Mouse (Mus musculus) left cerebral cortex, adult 2 months (tissue): ENCODE measurements around the gene Stau1. TPM values are rescaled to one million over a fixed set of nuclear protein-coding genes. Genes with fewer than 3 reads are reported as not detected.

ENCODE experiments used
- DNase-seq, 2 experiments: peaks; one replicate each; pipeline ENCODE4 v3.0.0; 2021 to 2022; ENCODE audit warnings: low spot score in 2 of 2, mixed read lengths in 1 of 2; ENCODE audit errors: extremely low spot score in 1 of 2
- H3K27ac ChIP-seq: fragments of 200-600 bp; 2 replicates; pipeline ENCODE4 v1.8.1; 2022
- H3K4me3 ChIP-seq: fragments of 200-600 bp; 2 replicates; pipeline ENCODE4 v1.8.1; 2022
- CTCF ChIP-seq: fragments of 200-600 bp; IDR thresholded peaks from 2 replicates; pipeline ENCODE4 v1.8.1; 2022; ENCODE audit warnings: antibody characterized with exemption, mild to moderate bottlenecking, moderate library complexity
- intact Hi-C: fragments of 180-260 bp; cut with DNase I; formaldehyde crosslinking; loops from one replicate; pipeline ENCODE4 v1.15.1; 2025
- long read RNA-seq, 2 experiments: library from polyadenylated mRNA; stranded (forward); transcript quantifications; one replicate each; pipeline ENCODE4 v2.0.0; 2021; ENCODE audit warnings: borderline mapping rate in 2 of 2
- total RNA-seq, 2 experiments: library from RNA; stranded (reverse); gene quantifications; 2 replicates each; pipeline ENCODE4 v1.2.3; 2021

Stau1 gene
- total RNA-seq: 10 to 100 TPM; 73.3 to 77.4 TPM
- long read RNA-seq, experiment 1, transcript Stau1-209 (4 exons, 774 nt): major isoform, 21 of 72 reads
- long read RNA-seq, experiment 1, transcript Stau1-202 (12 exons, 3,569 nt): major isoform, 21 of 72 reads
- long read RNA-seq, experiment 1, transcript Stau1-204 (12 exons, 2,976 nt): minor isoform, 16 of 72 reads
- long read RNA-seq, experiment 1, partial matches to known transcripts: 6 of 72 reads
- long read RNA-seq, experiment 1, other reads (novel, unspliced or antisense): 8 of 72 reads
- long read RNA-seq, experiment 2, transcript Stau1-209 (4 exons, 774 nt): major isoform, 21 of 76 reads
- long read RNA-seq, experiment 2, transcript Stau1-204 (12 exons, 2,976 nt): minor isoform, 19 of 76 reads
- long read RNA-seq, experiment 2, transcript Stau1-202 (12 exons, 3,569 nt): major isoform, 21 of 76 reads
- long read RNA-seq, experiment 2, partial matches to known transcripts: 1 of 76 reads
- long read RNA-seq, experiment 2, other reads (novel, unspliced or antisense): 14 of 76 reads

- DNase-seq: peak; percentile 93 to 97
- TF ChIP-seq CTCF: no peak
- H3K27ac ChIP-seq: peak within 1 kb of the TSS; percentile 97
- intact Hi-C loops: loop anchor here (2.0 to 5.0 kb wide), 2 partner anchors 39 to 89 kb away; partner anchors contain the start of gene Cse1l
- peak within 1 kb of the TSS; percentile 88 for H3K4me3 ChIP-seq
Measured at GRCm38 (mm10) chr2:166995796-166996532, at the start of gene Stau1. TSS of gene Stau1 (minus strand) at chr2:166996299.

GRCm38 (mm10) chr2:167043400-167044121 is 47.5 kb upstream of the Stau1 start:
- Histone ChIP-seq H3K4me3 (no peak overlapping the region), H3K27ac (no peak overlapping the region)
- TF ChIP-seq CTCF: no peak
- no peak for DNase-seq
- intact Hi-C loops: no loop called here

DNA sequence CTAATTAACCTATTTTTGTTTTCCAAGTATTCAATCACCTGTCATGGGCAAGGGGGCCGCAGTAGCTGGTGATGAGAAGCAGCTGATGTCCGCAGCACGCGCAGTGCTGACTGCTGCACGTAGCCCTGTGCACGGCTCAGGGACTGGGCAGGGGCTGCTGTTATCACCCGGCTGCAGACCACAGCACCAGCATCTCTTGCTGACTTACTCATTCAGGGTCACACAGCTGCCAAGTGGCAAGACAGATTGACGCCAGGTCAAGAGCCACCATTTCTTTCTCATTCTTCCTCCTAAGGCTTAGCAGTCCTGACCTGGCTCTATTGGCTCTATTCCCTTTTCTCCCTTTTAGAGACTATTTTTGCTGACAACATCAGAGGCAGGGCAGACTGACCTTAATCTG is 43.3 kb upstream of the Stau1 start:
- intact Hi-C loops: no loop called here
- Histone ChIP-seq H3K4me3 (no peak overlapping the region), H3K27ac (no peak overlapping the region)
- DNase-seq: no peak
- TF ChIP-seq CTCF: no peak

GRCm38 (mm10) chr2:167038716-167039115 is 42.6 kb upstream of the Stau1 start:
- intact Hi-C loops: no loop called here
- Histone ChIP-seq H3K4me3 (no peak overlapping the region), H3K27ac (no peak overlapping the region)
- no peak for TF ChIP-seq CTCF
- DNase-seq: no peak

GRCm38 (mm10) chr2:167038297-167038696 is 42.2 kb upstream of the Stau1 start:
- Histone ChIP-seq H3K4me3 (no peak overlapping the region), H3K27ac (no peak overlapping the region)
- no peak for TF ChIP-seq CTCF
- intact Hi-C loops: no loop called here
- DNase-seq: no peak

DNA sequence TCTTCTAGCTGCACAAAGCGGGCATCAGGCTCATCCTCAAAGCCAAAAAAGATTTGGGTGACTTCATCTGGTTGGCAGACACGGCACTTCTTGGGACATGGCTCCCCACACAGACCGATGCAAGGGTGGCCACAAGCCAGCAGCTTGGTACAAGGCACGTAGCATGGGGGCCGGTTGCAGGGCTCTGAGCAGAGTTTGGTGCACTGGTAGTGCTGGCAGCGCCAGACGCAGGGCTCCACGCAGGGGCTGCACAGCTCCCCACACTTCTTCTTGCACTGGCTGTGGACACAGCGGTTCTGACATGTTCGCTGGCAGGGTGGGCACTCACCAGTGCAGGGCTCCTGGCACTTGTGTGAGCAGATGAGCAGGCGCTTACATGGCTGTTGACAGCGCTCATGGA is 41.6 kb upstream of the Stau1 start:
- no peak for TF ChIP-seq CTCF
- no peak for DNase-seq
- intact Hi-C loops: no loop called here
- no peak overlapping the region for H3K27ac ChIP-seq
- no peak overlapping the region for H3K4me3 ChIP-seq

DNA sequence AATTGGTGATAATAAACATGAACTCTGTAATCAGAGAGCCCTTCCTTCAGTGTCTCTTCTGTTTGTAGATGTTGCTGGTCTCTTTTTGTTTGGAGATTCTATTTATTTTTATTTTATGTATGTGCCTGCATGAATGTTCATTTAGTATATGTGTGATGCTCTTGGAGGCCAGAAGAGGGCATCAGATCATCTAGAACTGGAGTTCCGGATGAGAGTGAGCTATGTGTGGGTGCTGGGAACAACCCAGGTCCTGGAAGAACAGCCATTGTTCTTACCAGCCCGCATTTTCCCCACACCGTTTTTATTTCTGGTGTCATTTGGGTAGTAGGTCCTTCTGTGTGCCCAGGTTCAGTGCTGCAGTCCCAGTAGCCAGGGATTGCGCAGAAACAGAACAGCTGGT is 34.4 kb upstream of the Stau1 start:
- peak; percentile 16 for TF ChIP-seq CTCF
- intact Hi-C loops: no loop called here
- no peak for DNase-seq
- H3K27ac ChIP-seq: no peak overlapping the region
- H3K4me3 ChIP-seq: no peak overlapping the region

DNA sequence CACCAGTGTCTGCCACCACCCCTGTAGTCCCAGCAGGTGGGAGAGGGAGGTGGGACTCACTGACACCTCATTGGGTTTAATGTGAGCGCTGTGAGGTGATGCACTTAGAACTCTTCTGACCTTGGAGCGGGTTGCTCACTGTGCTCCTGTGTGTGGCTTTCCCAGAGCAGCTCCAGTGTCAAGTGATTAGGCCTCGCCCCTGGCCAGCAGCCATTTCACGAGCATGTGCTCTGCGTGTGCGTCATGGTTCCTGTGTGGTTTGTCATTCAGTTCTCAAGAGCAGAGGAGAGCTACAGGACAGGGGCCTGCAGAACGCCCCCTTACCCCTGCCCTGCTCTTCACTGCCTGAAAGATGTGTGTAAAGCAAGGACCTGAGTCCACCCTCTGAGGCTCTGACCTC is 32.5 kb upstream of the Stau1 start:
- TF ChIP-seq CTCF: no peak
- DNase-seq: no peak
- H3K27ac ChIP-seq: no peak overlapping the region

GRCm38 (mm10) chr2:167019396-167019795 is 23.3 kb upstream of the Stau1 start:
- no peak overlapping the region for H3K27ac ChIP-seq
- TF ChIP-seq CTCF: no peak
- H3K4me3 ChIP-seq: no peak overlapping the region
- DNase-seq: no peak
- intact Hi-C loops: loop anchor here (5.0 kb wide), 1 partner anchor 38 kb away; no protein-coding TSS in a partner anchor

More for the DNA sequence above, 32.5 kb upstream of the Stau1 start:
- H3K4me3 ChIP-seq: no peak overlapping the region
- intact Hi-C loops: no loop called here

GRCm38 (mm10) chr2:167015382-167015718 is 19.3 kb upstream of the Stau1 start:
- intact Hi-C loops: loop anchor here (5.0 kb wide), 1 partner anchor 42 kb away; no protein-coding TSS in a partner anchor
- peak overlapping the region; percentile 69; the same call in 1 of the 2 replicates for H3K27ac ChIP-seq

GRCm38 (mm10) chr2:167014702-167015381 is 18.7 kb upstream of the Stau1 start, which contains the start of gene Ddx27:
TSS of gene Ddx27 (plus strand) at chr2:167015193.
- Histone ChIP-seq H3K4me3 (peak within 1 kb of the TSS; percentile 89), H3K27ac (peak within 1 kb of the TSS; percentile 85)
- no peak; the same call in 1 of the 2 replicates for TF ChIP-seq CTCF
- intact Hi-C loops: loop anchor here (5.0 kb wide), 1 partner anchor 42 kb away; no protein-coding TSS in a partner anchor
- peak; percentile 91 to 94 for DNase-seq

More at GRCm38 (mm10) chr2:167015382-167015718, 19.3 kb upstream of the Stau1 start:
- no peak for DNase-seq
- peak overlapping the region; percentile 89 for H3K4me3 ChIP-seq
- TF ChIP-seq CTCF: no peak
